Mouse (Mus musculus) heart, embryonic 14.5 days (tissue): ENCODE results near the gene Wnt7b. TPM values are rescaled to one million over a fixed set of nuclear protein-coding genes. Genes with fewer than 3 reads are reported as not detected.

ENCODE experiments used
- ATAC-seq: fragments of 200-750 bp; cut with Nextera tagmentation; 2 replicates; pipeline ENCODE4 v1.8.0; 2017; ENCODE audit warnings: low read depth, moderate TSS enrichment; ENCODE audit not compliant: insufficient number of reproducible peaks, insufficient read depth, low FRiP score
- H3K27ac ChIP-seq, 2 experiments: fragments of 200-500 bp in 1 of 2; fragments of 300-500 bp in 1 of 2; sonication (generic) in 1 of 2; replicated peaks in 1 of 2; 2 replicates each; pipeline ENCODE4 v1.5.1; 2012 to 2014; ENCODE audit warnings: low read depth in 2 of 2, low read length in 2 of 2, control low read depth in 1 of 2, mild to moderate bottlenecking in 1 of 2, mixed read lengths in 1 of 2; ENCODE audit not compliant: control insufficient read depth in 1 of 2, insufficient read depth in 1 of 2
- H3K27me3 ChIP-seq: fragments of 300-500 bp; sonication (generic); 2 replicates; pipeline ENCODE4 v1.6.1; 2014; ENCODE audit warnings: mild to moderate bottlenecking, low read length, control low read depth; ENCODE audit not compliant: control insufficient read depth, insufficient read depth
- H3K36me3 ChIP-seq: fragments of 300-500 bp; sonication (generic); 2 replicates; pipeline ENCODE4 v1.6.1; 2014; ENCODE audit warnings: mild to moderate bottlenecking, control low read depth, low read length, mixed read lengths; ENCODE audit not compliant: control insufficient read depth, insufficient read depth
- H3K4me1 ChIP-seq, 2 experiments: fragments of 200-500 bp in 1 of 2; fragments of 300-500 bp in 1 of 2; sonication (generic) in 1 of 2; 2 replicates each; pipeline ENCODE4 v1.6.1; 2012 to 2014; ENCODE audit warnings: low read length in 2 of 2, control low read depth in 1 of 2, mixed read lengths in 1 of 2; ENCODE audit not compliant: control insufficient read depth in 2 of 2, insufficient read depth in 2 of 2
- H3K4me2 ChIP-seq: fragments of 300-500 bp; sonication (generic); 2 replicates; pipeline ENCODE4 v1.6.1; 2014; ENCODE audit warnings: mild to moderate bottlenecking, low read length
- H3K4me3 ChIP-seq, 2 experiments: fragments of 200-500 bp in 1 of 2; fragments of 300-500 bp in 1 of 2; sonication (generic) in 1 of 2; 2 replicates each; pipeline ENCODE4 v1.5.1; 2012 to 2014; ENCODE audit warnings: low read length in 2 of 2, mild to moderate bottlenecking in 2 of 2, control low read depth in 1 of 2, low read depth in 1 of 2, moderate library complexity in 1 of 2; ENCODE audit not compliant: control insufficient read depth in 1 of 2, insufficient read depth in 1 of 2
- H3K9ac ChIP-seq: fragments of 300-500 bp; sonication (generic); 2 replicates; pipeline ENCODE4 v1.6.1; 2014; ENCODE audit warnings: mild to moderate bottlenecking, low read length
- H3K9me3 ChIP-seq: fragments of 300-500 bp; sonication (generic); 2 replicates; pipeline ENCODE4 v1.6.1; 2016; ENCODE audit warnings: low read length, control low read depth; ENCODE audit not compliant: control insufficient read depth
- WGBS: fragments of 180-500 bp; shearing (Covaris S2); extraction: QIAGEN DNeasy Blood & Tissue Kit; methylation state at CpG from one replicate; pipeline ENCODE4 v1.1.7; 2014; 5-methylcytosine and 5-hydroxymethylcytosine counted together
- polyA plus RNA-seq: library from polyadenylated mRNA; unstranded; fragments of >200 nt; fragmentation: Nextera tagmentation; extraction: Ambion mirVana; gene quantifications from 2 replicates; pipeline ENCODE4 v1.2.1, GENCODE M21; 2014

The Wnt7b gene
- polyA plus RNA-seq, 1 experiment from 2014 or later: 0.41 TPM

- Histone ChIP-seq H3K9me3 (no peaks in the 10 kb centered on the region), H3K4me2 (peak overlapping the region; percentile 39), H3K4me3 (peak overlapping the region; percentile 1 to 9; a peak in 1 of 4 replicates), H3K27me3 (peaks cover 94% of the 10 kb centered on the region), H3K36me3 (no peaks in the 10 kb centered on the region), H3K9ac (no peak overlapping the region), H3K27ac (no peak overlapping the region), H3K4me1 (peaks cover 0 to 27% of the 10 kb centered on the region in 2 experiments; a peak in 3 of 4 replicates)
- 2% methylated on average over 59 of the region's 61 CpGs for WGBS
- no peak for ATAC-seq
These were observed 5.5 kb downstream of the Wnt7b start for GRCm38 (mm10) chr15:85576511-85577440.

- 2% methylated on average over 20 of the region's 20 CpGs for WGBS
- Histone ChIP-seq H3K36me3 (no peaks in the 10 kb centered on the region), H3K4me1 (peaks cover 0 to 21% of the 10 kb centered on the region in 2 experiments; a peak in 3 of 4 replicates), H3K9me3 (no peaks in the 10 kb centered on the region), H3K27ac (no peak overlapping the region), H3K9ac (no peak overlapping the region), H3K4me2 (peak overlapping the region; percentile 39), H3K4me3 (no peak overlapping the region), H3K27me3 (peaks cover 88% of the 10 kb centered on the region)
- ATAC-seq: no peak
These were observed 6.2 kb downstream of the Wnt7b start for GRCm38 (mm10) chr15:85576110-85576509.

GRCm38 (mm10) chr15:85574558-85574957 is 7.7 kb downstream of the Wnt7b start:
- H3K4me1 ChIP-seq: peaks cover 0 to 11% of the 10 kb centered on the region in 2 experiments; a peak in 1 of 4 replicates
- ATAC-seq: no peak
- 69% methylated on average over 8 of the region's 8 CpGs for WGBS
- no peaks in the 10 kb centered on the region for H3K9me3 ChIP-seq
- no peak overlapping the region for H3K4me3 ChIP-seq
- H3K27ac ChIP-seq: no peak overlapping the region
- H3K9ac ChIP-seq: no peak overlapping the region
- no peaks in the 10 kb centered on the region for H3K36me3 ChIP-seq
- H3K27me3 ChIP-seq: peaks cover 72% of the 10 kb centered on the region
- no peak overlapping the region for H3K4me2 ChIP-seq

- 63% methylated on average over 5 of the region's 5 CpGs for WGBS
- Histone ChIP-seq H3K4me1 (peaks cover 0 to 11% of the 10 kb centered on the region in 2 experiments; a peak in 1 of 4 replicates), H3K4me2 (no peak overlapping the region), H3K9me3 (no peaks in the 10 kb centered on the region), H3K36me3 (no peaks in the 10 kb centered on the region), H3K27ac (no peak overlapping the region), H3K27me3 (peaks cover 68% of the 10 kb centered on the region), H3K9ac (no peak overlapping the region), H3K4me3 (no peak overlapping the region)
- no peak for ATAC-seq
These were observed 8.2 kb downstream of the Wnt7b start for GRCm38 (mm10) chr15:85574086-85574485.

GRCm38 (mm10) chr15:85572619-85573254 is 9.5 kb downstream of the Wnt7b start:
- peaks cover 54% of the 10 kb centered on the region for H3K27me3 ChIP-seq
- no peak for ATAC-seq
- 45% methylated on average over 8 of the region's 8 CpGs for WGBS

GRCm38 (mm10) chr15:85569995-85570734 is 12.1 kb downstream of the Wnt7b start:
- no peaks in the 10 kb centered on the region for H3K4me1 ChIP-seq
- no peak overlapping the region for H3K9ac ChIP-seq
- H3K36me3 ChIP-seq: no peaks in the 10 kb centered on the region
- no peak overlapping the region for H3K27ac ChIP-seq
- H3K4me3 ChIP-seq: no peak overlapping the region
- 75% methylated on average over 8 of the region's 8 CpGs for WGBS
- H3K9me3 ChIP-seq: no peaks in the 10 kb centered on the region
- no peak overlapping the region for H3K4me2 ChIP-seq
- no peak for ATAC-seq
- peaks cover 28% of the 10 kb centered on the region for H3K27me3 ChIP-seq

More at GRCm38 (mm10) chr15:85572619-85573254, 9.5 kb downstream of the Wnt7b start:
- Histone ChIP-seq H3K9me3 (no peaks in the 10 kb centered on the region), H3K4me2 (no peak overlapping the region), H3K4me3 (no peak overlapping the region), H3K4me1 (peaks cover 0 to 8% of the 10 kb centered on the region in 2 experiments; a peak in 1 of 4 replicates), H3K9ac (no peak overlapping the region), H3K27ac (no peak overlapping the region), H3K36me3 (no peaks in the 10 kb centered on the region)

- no peak for ATAC-seq
- Histone ChIP-seq H3K4me1 (no peaks in the 10 kb centered on the region), H3K27ac (no peak overlapping the region), H3K9ac (no peak overlapping the region), H3K4me2 (no peak overlapping the region), H3K36me3 (no peaks in the 10 kb centered on the region), H3K9me3 (no peaks in the 10 kb centered on the region), H3K4me3 (no peak overlapping the region), H3K27me3 (peaks cover 20% of the 10 kb centered on the region)
- WGBS: 70% methylated on average over 2 of the region's 2 CpGs
These were observed 13.0 kb downstream of the Wnt7b start for GRCm38 (mm10) chr15:85569167-85569797.
